Mouse (Mus musculus): Measurements from ENCODE around the gene Ak9.

DNA sequence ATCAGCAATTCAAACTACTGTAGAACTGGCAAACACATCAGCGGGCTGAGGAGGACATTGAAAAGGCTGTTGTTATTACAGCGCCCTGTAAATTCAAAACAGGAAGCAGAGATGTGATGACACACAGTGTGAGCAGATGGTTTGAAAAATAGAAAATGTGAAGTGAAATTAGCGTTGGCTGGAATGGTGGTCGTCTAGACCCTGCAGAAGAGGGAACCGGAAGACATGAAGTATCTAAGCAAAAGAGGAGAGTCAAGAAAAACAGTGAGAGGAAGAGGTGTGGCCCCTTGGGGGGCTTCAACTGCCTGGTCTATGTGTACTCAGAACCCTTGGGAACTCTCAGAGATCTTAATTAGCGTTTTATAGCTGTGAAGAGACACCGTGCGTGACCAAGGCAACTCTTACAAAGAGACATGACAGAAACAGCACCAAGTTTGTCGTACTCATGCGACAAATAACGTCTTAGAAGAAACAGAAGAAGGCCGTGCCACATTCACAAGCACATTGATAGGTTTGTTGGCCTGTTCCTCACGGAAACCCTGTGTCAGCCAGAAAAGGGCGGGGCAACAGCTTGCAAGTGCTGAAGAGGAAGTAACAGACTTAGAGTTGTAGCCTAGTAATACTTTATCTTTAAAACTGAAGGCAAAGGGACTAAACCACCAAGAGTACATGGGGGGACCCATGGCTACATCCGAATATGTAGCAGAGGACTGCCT lies 81.9 kb downstream of the Ak9 start:
- TF ChIP-seq CTCF (IDR thresholded peaks at IDR 0.05; ENCODE audit: control insufficient read depth, insufficient read depth, insufficient read length) (no peak), MYOD1 (IDR thresholded peaks at IDR 0.05; ENCODE audit: control insufficient read depth, insufficient read length, low read depth) (no peak), USF1 (IDR thresholded peaks at IDR 0.05; ENCODE audit: low read depth) (no peak), MYOG (IDR thresholded peaks at IDR 0.05; ENCODE audit: control insufficient read depth, extremely low read depth, insufficient read length) (no peak), MAX (IDR thresholded peaks at IDR 0.05) (no peak), FOSL1 (IDR thresholded peaks at IDR 0.05; ENCODE audit: insufficient read depth, low read length, poor library complexity, severe bottlenecking) (no peak)

All from C2C12 (cell line).